Comparison of ENCODE assay signal across 10 mouse cellular contexts in genomic region chr5:134121138-134121892, GRCm38 (mm10). TPM values are rescaled to one million over a fixed set of nuclear protein-coding genes. Genes with fewer than 3 reads are reported as not detected.
A peak's percentile ranks its signal among the peaks of the same experiment; 100 is the strongest.
DNase-seq lines count a peak whose midpoint lies in the region; ATAC-seq and TF ChIP-seq lines count a peak whose summit lies in the region.
"Had no signal": no experiment of that assay in that cellular context is flagged by ENCODE, and none has a peak within 500 bp of the region (broad histone marks: within the 10 kb centered on the region; RNA-seq: fewer than 3 reads in every experiment).

No protein-coding gene starts in this region.

- in situ Hi-C loops in Patski (cut with MboI; ENCODE audit: low pct_unique_long_range_greater_than_20kb): no loop called here

- H3K4me2 ChIP-seq in lung, postnatal 0 days (replicated peaks; ENCODE audit: low read depth, low read length): no peak overlapping the region
- H3K4me2 ChIP-seq: embryonic facial prominence, embryonic 12.5 days had no signal

- POLR2A ChIA-PET in Patski (lab: Charles Lee): no interaction called here

- no peak for TF ChIP-seq EP300 in lung, postnatal 0 days (IDR thresholded peaks at IDR 0.05)

- H3K9ac ChIP-seq in lung, postnatal 0 days (replicated peaks; ENCODE audit: low read depth): no peak overlapping the region
- H3K9ac ChIP-seq: embryonic facial prominence, embryonic 12.5 days had no signal

- H3K27ac ChIP-seq in lung, postnatal 0 days (ENCODE audit: low read length): no peak overlapping the region
- H3K27ac ChIP-seq in thymus, adult 2 months (ENCODE audit: control insufficient read depth, insufficient read depth, low read length): no peak overlapping the region
- H3K27ac ChIP-seq: embryonic facial prominence, embryonic 12.5 days had no signal

- CTCF ChIA-PET in Patski (lab: Charles Lee): interaction anchor here (1.2 kb wide), 1 partner anchor 18 kb away, joined by 3 read pairs; no protein-coding TSS in a partner anchor

- no peaks in the 10 kb centered on the region for H3K9me3 ChIP-seq in lung, postnatal 0 days (ENCODE audit: low read length)
- H3K9me3 ChIP-seq: embryonic facial prominence, embryonic 12.5 days had no signal

- H3K4me1 ChIP-seq in lung, postnatal 0 days (ENCODE audit: insufficient read depth, low read depth, low read length): no peaks in the 10 kb centered on the region
- H3K4me1 ChIP-seq in thymus, adult 2 months (replicated peaks; ENCODE audit: control insufficient read depth, insufficient read depth, low read length): no peaks in the 10 kb centered on the region

- 44% methylated on average over 9 of the region's 9 CpGs for WGBS in lung, postnatal 0 days
- WGBS in thymus, adult 2 months: 94% methylated on average over 9 of the region's 9 CpGs

- H3K27me3 ChIP-seq in Patski: no peaks in the 10 kb centered on the region
- H3K27me3 ChIP-seq in lung, postnatal 0 days (replicated peaks; ENCODE audit: insufficient read depth, low read length): no peaks in the 10 kb centered on the region
- H3K27me3 ChIP-seq in thymus, adult 2 months (ENCODE audit: control insufficient read depth, insufficient read depth, low read length): no peaks in the 10 kb centered on the region
- H3K27me3 ChIP-seq: embryonic facial prominence, embryonic 12.5 days had no signal

- ATAC-seq in Patski: peak; percentile 20
- ATAC-seq in lung, postnatal 0 days: peak; percentile 86

- DNase-seq in embryo, embryonic 11 days: peak; percentile 33
- DNase-seq in embryo, embryonic 10 days (ENCODE audit: low spot score): no peak
- DNase-seq in Patski (ENCODE audit: low read depth, low spot score): no peak
- DNase-seq in heart, adult 9 months (ENCODE audit: low spot score in 2 of 2): peak; percentile 58 to 68
- peak; percentile 85 for DNase-seq in lung, postnatal 0 days (ENCODE audit: low spot score)
- no peak for DNase-seq in cerebellum, postnatal 4 days (ENCODE audit: low spot score in 2 of 2)
- no peak for DNase-seq in thymus, adult 2 months
- DNase-seq in right cerebral cortex, postnatal 4 days: no peak
- DNase-seq: gastrocnemius, postnatal 10 days had no signal

- H3K36me3 ChIP-seq in lung, postnatal 0 days (ENCODE audit: insufficient read depth, low read length): no peaks in the 10 kb centered on the region
- no peaks in the 10 kb centered on the region for H3K36me3 ChIP-seq in thymus, adult 2 months (ENCODE audit: control insufficient read depth, insufficient read depth, low read length)

- no peak for TF ChIP-seq POLR2A in thymus, adult 2 months (IDR thresholded peaks at IDR 0.05; ENCODE audit: control insufficient read depth, extremely low read depth, insufficient read depth, low read length, poor library complexity)

- no peak overlapping the region for H3K4me3 ChIP-seq in lung, postnatal 0 days (ENCODE audit: low read depth, low read length)
- H3K4me3 ChIP-seq in thymus, adult 2 months (ENCODE audit: control insufficient read depth, insufficient read depth, low read length): no peak overlapping the region
- H3K4me3 ChIP-seq: embryonic facial prominence, embryonic 12.5 days had no signal

- TF ChIP-seq CTCF in Patski (IDR thresholded peaks at IDR 0.05): no peak
- TF ChIP-seq CTCF in lung, postnatal 0 days (IDR thresholded peaks at IDR 0.05): no peak
- TF ChIP-seq CTCF in thymus, adult 2 months (IDR thresholded peaks at IDR 0.05; ENCODE audit: borderline replicate concordance, control insufficient read depth, extremely low read depth, insufficient read depth, low read length, poor library complexity): no peak

RNA-seq across cellular contexts. Expression of gene Castor2, which starts 21.8 kb away (rescaled TPM):
- polyA plus RNA-seq in Patski (2021): 27.3 TPM
- 6.3 and 7.8 TPM in 2 replicates for polyA plus RNA-seq in lung, postnatal 0 days (2015; fragmentation: Nextera tagmentation; extraction: Ambion mirVana)
- polyA plus RNA-seq in thymus, adult 2 months (2012; rRNA removed): 15.9 and 18.0 TPM in 2 replicates

RNA-seq across cellular contexts. Expression of gene Rcc1l, which starts 55.3 kb away (rescaled TPM):
- 44.6 TPM for polyA plus RNA-seq in Patski (2021)
- 11.3 and 11.4 TPM in 2 replicates for polyA plus RNA-seq in lung, postnatal 0 days (2015; fragmentation: Nextera tagmentation; extraction: Ambion mirVana)
- polyA plus RNA-seq in thymus, adult 2 months (2012; rRNA removed): 18.0 and 20.4 TPM in 2 replicates

Comparison
In these comparisons a context has a peak if more than half of its experiments do, and no peak if none do; other contexts are left out.
1. DNase-seq: peak in embryo, embryonic 11 days (single experiment), heart, adult 9 months (2 of 2) and lung, postnatal 0 days (single experiment); none in embryo, embryonic 10 days (single experiment), Patski (single experiment), cerebellum, postnatal 4 days (0 of 2), thymus, adult 2 months (single experiment) and right cerebral cortex, postnatal 4 days (single experiment).